Mouse (Mus musculus): ENCODE results near the gene B3gnt5.
"Not testable (repeated sequence)": the region's sequence is repeated elsewhere in the genome, so short reads cannot be mapped to it uniquely, and the experiment has no call there.

Gene B3gnt5

DNA sequence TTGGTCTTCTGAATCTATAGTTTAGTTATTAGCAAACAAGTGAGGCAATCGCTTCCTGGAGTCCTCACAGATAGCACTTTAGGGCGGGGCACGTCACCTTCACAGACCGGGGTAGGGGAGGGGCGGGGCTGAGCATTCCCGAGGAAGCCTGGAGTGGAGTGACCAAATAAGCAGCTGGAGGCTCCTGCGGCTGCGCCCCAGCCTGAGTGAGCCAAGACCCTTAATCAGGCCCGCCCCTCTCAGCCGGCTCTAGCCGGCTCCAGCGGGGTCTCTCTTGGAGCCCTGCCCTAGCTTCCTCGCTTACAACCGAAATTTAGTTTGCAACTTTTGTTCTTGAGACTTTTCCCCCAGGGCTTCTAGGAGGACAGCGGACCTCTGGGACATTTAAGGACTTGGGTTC, at the start of gene B3gnt5:
Gene B3gnt5 (plus strand): TSS at position 135 of the 400 bp plus-strand sequence.
- DNase-seq (ENCODE audit: low spot score in 2 of 2) = peak; percentile 14 to 19

GRCm38 (mm10) chr16:19720959-19721358, 39.0 kb upstream of the B3gnt5 start:
- DNase-seq (ENCODE audit: low spot score in 2 of 2) = no peak

DNA sequence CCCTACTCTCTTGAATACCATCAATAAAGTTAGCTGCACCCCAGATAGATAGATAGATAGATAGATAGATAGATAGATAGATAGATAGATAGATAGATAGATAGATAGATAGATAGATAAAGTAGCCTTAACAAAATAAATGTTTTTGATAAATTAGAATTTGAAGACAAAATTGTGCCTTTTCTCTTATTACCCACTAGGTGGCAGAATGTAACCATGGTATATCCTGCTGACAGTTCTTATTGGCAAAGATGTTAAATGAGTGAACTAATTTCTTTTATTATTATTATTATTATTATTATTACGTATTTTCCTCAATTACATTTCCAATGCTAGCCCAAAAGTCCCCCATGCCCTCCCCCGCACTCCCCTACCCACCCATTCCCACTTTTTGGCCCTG, 35.9 kb upstream of the B3gnt5 start:
- DNase-seq (ENCODE audit: low spot score in 2 of 2) = not testable (repeated sequence)

- DNase-seq (ENCODE audit: low spot score in 2 of 2) = no peak
Observed at GRCm38 (mm10) chr16:19732896-19733295, 27.1 kb upstream of the B3gnt5 start.

- DNase-seq (ENCODE audit: low spot score in 2 of 2) = peak; percentile 24 to 39
Observed at GRCm38 (mm10) chr16:19760505-19761496, 793 bp downstream of the B3gnt5 start.

DNA sequence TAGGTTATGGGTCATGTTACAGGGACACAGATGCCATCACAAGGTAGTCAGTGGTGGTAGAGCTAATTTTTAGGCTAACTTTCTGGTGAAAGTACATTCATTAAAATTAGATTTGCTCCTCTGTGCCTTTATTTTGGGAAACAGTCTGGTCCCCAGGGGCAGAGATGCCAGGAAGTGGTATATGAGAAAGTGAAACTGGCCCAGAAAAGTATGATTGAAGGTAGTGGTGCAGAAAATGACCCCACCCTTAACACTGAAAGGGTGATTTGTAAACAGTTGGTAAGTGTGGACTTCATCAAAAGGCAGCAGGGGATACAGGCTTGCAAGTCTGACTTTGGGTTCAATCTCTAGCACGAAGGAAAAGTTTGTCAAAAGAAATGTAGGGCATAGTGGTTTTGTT, 1.7 kb downstream of the B3gnt5 start:
- no peak for DNase-seq (ENCODE audit: low spot score in 2 of 2)

DNA sequence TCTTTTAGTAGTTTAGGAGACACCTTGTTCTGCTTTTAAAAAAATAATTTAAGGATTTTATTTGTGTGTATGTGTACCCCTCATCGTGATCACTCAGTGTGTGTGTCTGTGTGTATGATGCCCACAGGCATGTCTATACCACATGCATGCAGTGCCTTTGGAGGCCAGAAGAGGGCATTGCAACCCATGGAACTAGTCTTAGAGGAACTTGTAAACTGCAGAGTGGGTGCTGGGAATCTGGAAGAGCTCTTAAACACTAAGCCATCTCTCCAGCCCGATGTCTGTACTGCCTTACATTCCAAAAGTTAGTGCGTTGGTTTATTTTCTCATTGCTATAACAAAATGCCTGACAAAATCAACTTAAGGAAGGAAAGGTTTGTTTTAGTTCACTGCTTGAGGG, 6.1 kb downstream of the B3gnt5 start:
- DNase-seq (ENCODE audit: low spot score in 2 of 2) = no peak

GRCm38 (mm10) chr16:19768046-19768445, 8.0 kb downstream of the B3gnt5 start:
- DNase-seq (ENCODE audit: low spot score in 2 of 2) = no peak

DNA sequence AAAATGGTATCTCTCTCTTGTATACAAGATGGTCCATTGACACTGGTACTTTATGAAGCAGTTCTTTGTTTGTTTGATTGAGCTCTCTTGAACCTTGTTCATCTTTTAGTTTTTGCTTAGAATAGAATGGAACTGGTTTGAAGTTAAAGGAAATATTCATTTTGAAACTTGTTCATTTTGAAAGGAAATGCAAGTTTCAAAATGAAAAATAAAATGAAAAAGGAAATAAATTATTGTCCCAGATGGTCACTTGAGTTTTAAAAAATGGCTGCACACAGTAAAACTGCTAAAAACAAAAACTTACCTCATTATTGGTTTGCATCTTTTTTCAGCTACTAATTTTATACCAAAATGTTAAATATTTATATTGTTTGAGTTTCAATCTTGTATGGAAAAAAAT, 12.0 kb downstream of the B3gnt5 start:
- DNase-seq (ENCODE audit: low spot score in 2 of 2) = no peak

GRCm38 (mm10) chr16:19786386-19787090, 26.5 kb downstream of the B3gnt5 start:
- no peak for DNase-seq (ENCODE audit: low spot score in 2 of 2)

DNA sequence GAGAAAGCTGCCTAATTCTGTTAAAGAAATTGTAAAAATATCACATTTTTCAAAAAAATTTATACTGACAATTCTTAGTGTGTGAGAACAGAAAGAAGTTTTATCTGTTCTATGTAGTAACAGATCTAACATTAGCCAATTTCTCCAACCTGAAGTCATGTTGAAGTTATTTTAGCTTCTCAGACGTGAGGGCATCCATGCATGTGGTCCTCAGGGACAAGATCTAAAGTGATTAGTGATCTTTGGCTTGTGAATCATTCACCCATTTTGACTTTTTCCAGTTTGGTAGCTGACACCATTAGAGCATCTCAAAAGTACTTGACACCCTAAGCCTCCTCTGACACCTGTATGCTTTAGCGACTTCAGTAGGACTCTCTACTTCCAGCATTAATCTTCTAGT, 29.9 kb downstream of the B3gnt5 start:
- no peak for DNase-seq (ENCODE audit: low spot score in 2 of 2)

GRCm38 (mm10) chr16:19818801-19819200, 58.8 kb downstream of the B3gnt5 start:
- no peak for DNase-seq (ENCODE audit: low spot score in 2 of 2)

Measured in thymus, postnatal 10 days (tissue).